Mouse (Mus musculus) liver, embryonic 14.5 days (tissue): ENCODE data around the gene Zfp618.

Experiments
- CTCF ChIP-seq: IDR thresholded peaks from 2 replicates; pipeline ENCODE4 v1.5.1; 2016; ENCODE audit warnings: antibody characterized with exemption, low read depth, control low read depth
- EP300 ChIP-seq: IDR thresholded peaks from 2 replicates; pipeline ENCODE4 v1.6.1; 2016; ENCODE audit warnings: antibody characterized with exemption, low read depth

DNA sequence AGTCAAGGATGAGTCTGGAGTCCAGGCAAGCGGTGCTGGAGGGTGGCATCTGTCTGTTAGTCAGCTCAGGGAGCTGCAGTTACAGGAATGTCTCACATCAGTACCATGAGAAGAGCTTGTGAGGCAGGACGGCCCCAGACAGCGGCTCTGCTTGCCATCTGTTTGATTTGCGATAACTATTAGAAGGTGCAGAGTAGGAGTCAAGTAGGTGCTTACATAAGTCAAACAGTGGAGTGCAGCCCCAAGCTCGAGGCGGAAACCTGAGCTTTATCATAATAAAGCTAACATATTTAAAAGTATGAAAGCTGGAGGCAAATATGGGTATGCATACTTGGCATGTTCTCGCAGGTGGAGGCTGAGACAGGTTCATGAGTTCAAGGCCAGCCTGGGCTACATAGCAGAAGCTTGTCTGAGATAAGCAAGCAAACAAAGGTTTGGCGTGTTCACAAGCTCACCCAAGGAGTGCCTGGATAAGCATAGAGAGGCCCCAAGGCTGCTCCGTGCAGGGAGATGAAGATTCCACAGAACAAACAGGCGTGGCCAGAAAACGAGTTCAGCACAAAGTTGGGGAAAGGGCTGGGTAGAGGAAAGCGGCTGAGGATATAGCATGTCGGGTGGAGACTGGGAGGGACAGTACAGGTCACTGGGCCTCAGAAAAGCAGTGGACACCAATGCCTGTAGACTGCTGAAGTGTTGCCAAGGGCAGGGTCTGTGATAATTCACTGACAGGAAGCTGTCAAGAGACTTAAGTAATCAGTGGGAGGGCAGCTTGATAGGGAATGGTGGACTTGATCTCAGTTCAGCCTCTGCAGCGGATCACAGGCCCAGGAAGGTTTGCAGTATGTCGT, 106.3 kb downstream of the Zfp618 start:
- TF ChIP-seq CTCF (no peak), EP300 (no peak)
